Mouse (Mus musculus) hindbrain, embryonic 16.5 days (tissue): ENCODE data around the gene Rgs19. TPM values are rescaled to one million over a fixed set of nuclear protein-coding genes. Genes with fewer than 3 reads are reported as not detected.

ENCODE experiments used
- ATAC-seq: fragments of 200-750 bp; cut with Nextera tagmentation; 2 replicates; pipeline ENCODE4 v1.8.0; 2017; ENCODE audit warnings: moderate TSS enrichment, moderate library complexity
- H3K27ac ChIP-seq: fragments of 300-500 bp; sonication (generic); 2 replicates; pipeline ENCODE4 v1.5.1; 2014; ENCODE audit warnings: low read depth, mild to moderate bottlenecking, control low read depth, low read length, moderate library complexity
- H3K27me3 ChIP-seq: fragments of 300-500 bp; sonication (generic); replicated peaks from 2 replicates; pipeline ENCODE4 v1.6.1; 2014; ENCODE audit warnings: low read length; ENCODE audit not compliant: control insufficient read depth, insufficient read depth
- H3K36me3 ChIP-seq: fragments of 300-500 bp; sonication (generic); 2 replicates; pipeline ENCODE4 v1.6.1; 2014; ENCODE audit warnings: mild to moderate bottlenecking, low read length, moderate library complexity, mixed read lengths; ENCODE audit not compliant: control insufficient read depth, insufficient read depth
- H3K4me1 ChIP-seq: fragments of 300-500 bp; sonication (generic); 2 replicates; pipeline ENCODE4 v1.6.1; 2014; ENCODE audit warnings: low read depth, low read length; ENCODE audit not compliant: control insufficient read depth, insufficient read depth
- H3K4me2 ChIP-seq: fragments of 300-500 bp; sonication (generic); 2 replicates; pipeline ENCODE4 v1.6.1; 2014; ENCODE audit warnings: mild to moderate bottlenecking, low read length, control low read depth, moderate library complexity
- H3K4me3 ChIP-seq: fragments of 300-500 bp; sonication (generic); 2 replicates; pipeline ENCODE4 v1.5.1; 2014; ENCODE audit warnings: mild to moderate bottlenecking, low read length, control low read depth, moderate library complexity
- H3K9ac ChIP-seq: fragments of 300-500 bp; sonication (generic); 2 replicates; pipeline ENCODE4 v1.6.1; 2014; ENCODE audit warnings: low read depth, mild to moderate bottlenecking, control low read depth, low read length, moderate library complexity
- H3K9me3 ChIP-seq: fragments of 300-500 bp; sonication (generic); 2 replicates; pipeline ENCODE4 v1.6.1; 2014; ENCODE audit warnings: mild to moderate bottlenecking, low read length, moderate library complexity; ENCODE audit not compliant: control insufficient read depth
- WGBS: fragments of 180-500 bp; shearing (Covaris S2); extraction: QIAGEN DNeasy Blood & Tissue Kit; methylation state at CpG from one replicate; pipeline ENCODE4 v1.1.7; 2014; 5-methylcytosine and 5-hydroxymethylcytosine counted together
- polyA plus RNA-seq: library from polyadenylated mRNA; unstranded; fragments of >200 nt; fragmentation: Nextera tagmentation; extraction: Ambion mirVana; gene quantifications from 2 replicates; pipeline ENCODE4 v1.2.1, GENCODE M21; 2015

Gene Rgs19
- polyA plus RNA-seq, 1 experiment from 2014 or later: 71.9 TPM

DNA sequence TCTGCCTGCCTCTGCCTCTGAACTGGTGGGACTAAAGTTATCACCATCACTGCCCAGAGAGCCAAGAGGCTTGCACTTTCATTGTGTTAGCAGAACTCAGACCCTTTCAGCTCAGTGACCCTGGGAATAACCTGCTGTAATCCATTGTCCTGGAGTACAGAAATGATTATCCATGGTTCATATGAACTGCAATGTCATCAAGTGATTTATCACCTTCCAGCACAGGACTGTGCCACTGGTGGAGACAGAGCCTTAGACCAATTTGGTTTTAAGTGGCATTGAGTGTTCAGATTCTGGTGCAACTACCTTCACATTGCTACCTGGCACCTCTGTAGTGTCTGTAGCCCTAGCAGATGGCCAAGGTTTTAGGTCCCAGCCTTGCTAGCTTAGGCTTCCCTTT, 40.7 kb downstream of the Rgs19 start:
- H3K4me1 ChIP-seq: no peaks in the 10 kb centered on the region
- H3K4me3 ChIP-seq: no peak overlapping the region
- no peak overlapping the region for H3K9ac ChIP-seq
- H3K27ac ChIP-seq: no peak overlapping the region
- no peaks in the 10 kb centered on the region for H3K27me3 ChIP-seq
- no peak for ATAC-seq
- H3K9me3 ChIP-seq: no peaks in the 10 kb centered on the region
- H3K36me3 ChIP-seq: peaks cover 50% of the 10 kb centered on the region
- H3K4me2 ChIP-seq: no peak overlapping the region

DNA sequence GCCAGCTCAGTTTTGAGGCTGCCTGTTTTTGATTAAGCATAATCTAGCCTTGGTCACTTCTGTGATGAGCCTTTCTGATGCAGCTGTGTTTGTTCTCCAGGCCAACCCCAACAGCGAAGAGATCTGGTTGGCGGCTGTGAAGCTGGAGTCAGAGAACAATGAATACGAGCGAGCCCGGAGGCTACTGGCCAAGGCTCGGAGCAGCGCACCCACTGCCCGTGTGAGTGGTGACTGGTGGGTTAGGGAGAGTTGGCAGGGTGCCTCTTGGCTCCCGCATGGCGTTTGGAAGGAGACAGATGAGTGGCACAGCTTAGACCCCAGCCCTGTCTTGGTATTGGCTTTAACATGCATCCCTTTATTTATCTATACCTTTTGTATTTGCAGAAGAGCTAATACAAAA, 44.9 kb downstream of the Rgs19 start:
- Histone ChIP-seq H3K4me3 (no peak overlapping the region), H3K9ac (no peak overlapping the region), H3K4me2 (no peak overlapping the region), H3K36me3 (peaks cover 40% of the 10 kb centered on the region), H3K27me3 (no peaks in the 10 kb centered on the region), H3K4me1 (no peaks in the 10 kb centered on the region), H3K9me3 (no peaks in the 10 kb centered on the region), H3K27ac (no peak overlapping the region)
- ATAC-seq: no peak
- 87% methylated on average over 10 of the region's 10 CpGs for whole genome bisulfite sequencing

DNA sequence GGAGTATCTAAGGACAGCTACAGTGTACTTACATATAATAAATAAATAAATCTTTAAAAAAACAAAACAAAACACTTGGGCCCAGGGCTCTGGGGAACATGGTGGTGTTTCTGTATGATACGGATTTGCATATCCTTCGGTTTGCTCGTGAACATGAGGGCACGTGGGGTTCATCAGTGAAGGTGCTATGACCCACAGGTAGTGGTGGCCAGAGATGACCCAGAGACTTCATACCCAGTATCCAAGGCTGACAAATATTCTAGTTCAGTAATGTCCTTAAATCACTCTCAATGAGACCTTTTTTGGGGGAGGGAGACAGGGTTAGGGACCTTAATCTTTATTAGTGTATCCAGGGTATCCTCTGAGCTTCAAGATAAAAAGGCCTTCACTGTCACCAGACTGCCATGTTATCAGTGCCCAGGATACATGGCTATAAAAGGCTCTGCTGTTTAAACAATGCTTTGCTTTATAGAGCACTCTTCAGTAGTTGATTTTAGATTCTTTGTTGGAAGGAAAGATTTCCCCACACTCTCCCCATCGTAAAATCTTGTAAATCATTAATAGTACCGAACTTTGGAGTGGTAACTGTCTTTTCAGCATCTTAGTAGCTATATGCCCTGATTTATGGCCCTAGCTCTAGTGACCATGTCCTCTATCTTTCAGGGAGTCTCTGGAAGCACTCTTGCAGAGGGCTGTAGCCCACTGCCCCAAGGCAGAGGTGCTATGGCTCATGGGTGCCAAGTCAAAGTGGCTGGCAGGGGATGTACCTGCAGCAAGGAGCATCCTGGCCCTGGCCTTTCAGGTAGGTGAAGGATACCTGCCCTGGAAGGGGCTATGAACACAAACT, 46.9 kb downstream of the Rgs19 start:
- ATAC-seq: no peak
- Histone ChIP-seq H3K27ac (no peak overlapping the region), H3K36me3 (peaks cover 33% of the 10 kb centered on the region), H3K27me3 (no peaks in the 10 kb centered on the region), H3K4me2 (no peak overlapping the region), H3K9ac (no peak overlapping the region), H3K9me3 (no peaks in the 10 kb centered on the region), H3K4me3 (no peak overlapping the region), H3K4me1 (no peaks in the 10 kb centered on the region)
- 93% methylated on average over 6 of the region's 6 CpGs for WGBS

DNA sequence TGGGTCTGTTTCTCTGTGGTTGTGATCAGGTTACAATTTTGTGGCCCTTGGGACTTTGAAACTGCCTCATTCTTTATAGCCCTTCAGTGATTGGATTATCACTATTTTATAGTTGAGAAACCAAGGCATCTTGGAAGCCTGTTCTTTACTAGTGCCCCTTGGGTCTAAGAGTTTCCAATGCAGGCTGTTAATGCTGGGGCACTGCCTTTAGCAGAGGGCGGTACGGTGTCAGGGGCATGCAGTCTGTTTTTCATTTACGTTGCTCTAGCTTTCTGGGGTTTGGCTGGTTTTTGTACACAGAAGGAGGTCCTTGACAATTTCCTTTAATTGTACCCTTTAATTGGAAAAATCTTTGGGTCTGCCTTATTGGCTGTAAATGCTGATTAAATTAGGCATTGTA, 48.1 kb downstream of the Rgs19 start:
- no peak overlapping the region for H3K4me2 ChIP-seq
- H3K9me3 ChIP-seq: no peaks in the 10 kb centered on the region
- H3K36me3 ChIP-seq: peaks cover 36% of the 10 kb centered on the region
- no peak overlapping the region for H3K4me3 ChIP-seq
- H3K4me1 ChIP-seq: no peaks in the 10 kb centered on the region
- H3K27ac ChIP-seq: no peak overlapping the region
- ATAC-seq: no peak
- 79% methylated on average over 3 of the region's 3 CpGs for whole genome bisulfite sequencing
- no peak overlapping the region for H3K9ac ChIP-seq
- H3K27me3 ChIP-seq: no peaks in the 10 kb centered on the region

DNA sequence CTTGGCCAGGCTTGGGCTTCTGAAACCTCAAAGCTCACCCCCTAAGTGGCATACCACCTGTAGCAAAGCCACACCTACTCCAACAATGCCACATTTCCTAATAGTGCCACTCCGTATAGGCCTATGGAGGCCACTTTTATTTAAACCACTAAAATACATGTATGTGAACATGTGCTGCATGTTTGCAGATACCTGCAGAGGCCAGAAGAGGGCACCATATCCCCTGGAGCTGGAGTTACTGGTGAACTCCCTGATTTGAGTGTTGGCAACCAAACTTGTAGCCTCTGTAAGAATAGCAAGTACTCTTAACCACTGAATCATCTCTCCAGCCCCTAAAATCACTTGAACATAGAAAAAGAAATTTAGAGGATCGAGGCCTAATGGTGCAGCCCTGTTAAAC, 49.4 kb downstream of the Rgs19 start:
- Histone ChIP-seq H3K27ac (no peak overlapping the region), H3K4me2 (no peak overlapping the region), H3K9ac (no peak overlapping the region), H3K9me3 (no peaks in the 10 kb centered on the region), H3K4me1 (no peaks in the 10 kb centered on the region), H3K4me3 (no peak overlapping the region), H3K36me3 (peaks cover 30% of the 10 kb centered on the region), H3K27me3 (no peaks in the 10 kb centered on the region)
- 91% methylated on average over 2 of the region's 2 CpGs for WGBS
- no peak for ATAC-seq

Other genes starting within 250 kb of the Rgs19 start
- gene Zbtb46, start 234.6 kb downstream of the Rgs19 start, polyA plus RNA-seq: 19.1 and 22.7 TPM in 2 replicates
- 0.09 TPM in 1 of 2 replicates, not detected in the other for gene Abhd16b, start 200.8 kb downstream of the Rgs19 start, polyA plus RNA-seq
- 121 and 126 TPM in 2 replicates for gene Tpd52l2, start 196.8 kb downstream of the Rgs19 start, polyA plus RNA-seq
- gene Dnajc5, start 173.5 kb downstream of the Rgs19 start, polyA plus RNA-seq: 284 and 286 TPM in 2 replicates
- 58.5 and 59.4 TPM in 2 replicates for gene Uckl1, start 109.1 kb downstream of the Rgs19 start, polyA plus RNA-seq
- gene Prpf6, start 102.1 kb downstream of the Rgs19 start, polyA plus RNA-seq: 57.3 and 63.6 TPM in 2 replicates
- 44.9 and 65.1 TPM in 2 replicates for gene Zfp512b, start 101.2 kb downstream of the Rgs19 start, polyA plus RNA-seq
- 192 and 201 TPM in 2 replicates for gene Samd10, start 94.8 kb downstream of the Rgs19 start, polyA plus RNA-seq
- gene Gm29797, start 36.9 kb downstream of the Rgs19 start, polyA plus RNA-seq: not detected in 2 replicates
- 18.0 TPM in 2 replicates for gene Sox18, start 22.3 kb downstream of the Rgs19 start, polyA plus RNA-seq
- 47.7 and 50.0 TPM in 2 replicates for gene Tcea2, start 13.7 kb downstream of the Rgs19 start, polyA plus RNA-seq
- not detected in 2 replicates for gene Lkaaear1, start 4.5 kb upstream of the Rgs19 start, polyA plus RNA-seq
- gene Oprl1, start 21.0 kb upstream of the Rgs19 start, polyA plus RNA-seq: 93.8 and 96.3 TPM in 2 replicates
- 11.0 and 12.9 TPM in 2 replicates for gene Myt1, start 69.4 kb upstream of the Rgs19 start, polyA plus RNA-seq
- 27.7 and 31.0 TPM in 2 replicates for gene Pcmtd2, start 143.9 kb upstream of the Rgs19 start, polyA plus RNA-seq
- gene Polr3k, start 170.4 kb upstream of the Rgs19 start, polyA plus RNA-seq: 69.8 and 79.0 TPM in 2 replicates